Mouse (Mus musculus) monocyte, adult 2 months (primary cell): ENCODE measurements at regions not wholly inside any gene's neighbourhood (a gene's known extent, or its start where the extent isn't known, plus 50 kb on each side); places are given as distances from the start of the nearest gene placed in this dataset.

ENCODE experiments used
- DNase-seq, 2 experiments: peaks; one replicate each; pipeline ENCODE4 v3.0.0; 2022; ENCODE audit warnings: low spot score in 2 of 2, low read depth in 1 of 2

DNA sequence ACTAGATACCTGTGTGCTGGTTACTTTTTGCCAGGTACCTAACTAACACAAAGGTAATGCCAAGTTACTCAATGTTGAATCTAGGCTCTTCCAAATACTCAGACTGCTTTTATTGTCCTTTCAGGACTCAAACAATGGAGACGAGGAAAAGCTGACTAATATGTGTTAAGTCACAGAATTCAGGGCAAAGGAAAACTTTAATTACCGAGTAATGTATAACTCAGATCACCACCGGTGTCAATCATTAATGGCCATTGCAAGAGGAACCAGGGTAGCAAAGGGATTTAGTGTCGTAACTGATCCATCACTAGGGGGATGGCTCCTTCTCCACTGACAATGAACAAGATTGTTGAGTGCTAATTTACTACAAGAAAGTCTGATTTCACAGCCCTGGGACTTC is 105.6 kb upstream of the Atp2b1 start:
- DNase-seq = no peak

DNA sequence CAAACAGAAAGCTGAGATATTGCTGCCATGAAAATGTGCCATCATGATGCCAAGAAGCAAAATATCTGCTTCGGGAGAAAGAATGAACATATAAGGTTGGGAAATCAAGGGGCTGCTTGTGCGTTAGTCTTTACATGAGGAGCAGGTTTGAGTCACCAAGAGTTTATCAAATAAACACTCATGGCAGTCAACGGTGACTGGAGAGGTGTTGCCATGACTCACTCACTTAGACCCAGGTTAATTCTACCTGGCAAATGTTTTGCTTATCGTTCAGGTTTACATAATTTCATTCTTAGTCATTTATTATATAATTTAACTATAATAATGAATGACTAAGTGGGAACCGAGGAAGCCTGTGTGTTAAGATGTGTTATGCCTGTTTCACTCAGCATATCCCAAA is 85.2 kb upstream of the Atp2b1 start:
- no peak for DNase-seq

DNA sequence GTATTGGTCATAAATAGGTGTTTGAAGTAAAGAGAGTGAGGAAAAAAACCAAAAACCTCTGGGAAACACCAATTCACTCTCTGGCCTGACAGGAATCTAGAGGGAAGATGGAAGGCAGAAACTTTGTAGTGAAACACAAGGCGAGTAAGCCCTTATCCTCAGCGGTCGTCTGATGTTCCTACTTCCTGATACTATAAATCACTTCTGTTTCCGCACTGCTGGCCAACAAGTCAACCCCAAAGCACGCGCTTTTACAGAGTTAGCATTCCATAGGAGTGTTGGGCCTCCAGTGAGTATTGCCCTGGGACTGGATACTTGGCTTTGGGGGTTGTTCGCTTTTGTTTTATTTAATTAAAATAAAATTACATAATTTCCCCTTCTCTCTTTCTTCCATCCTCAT is 82.7 kb upstream of the Atp2b1 start:
- no peak for DNase-seq

DNA sequence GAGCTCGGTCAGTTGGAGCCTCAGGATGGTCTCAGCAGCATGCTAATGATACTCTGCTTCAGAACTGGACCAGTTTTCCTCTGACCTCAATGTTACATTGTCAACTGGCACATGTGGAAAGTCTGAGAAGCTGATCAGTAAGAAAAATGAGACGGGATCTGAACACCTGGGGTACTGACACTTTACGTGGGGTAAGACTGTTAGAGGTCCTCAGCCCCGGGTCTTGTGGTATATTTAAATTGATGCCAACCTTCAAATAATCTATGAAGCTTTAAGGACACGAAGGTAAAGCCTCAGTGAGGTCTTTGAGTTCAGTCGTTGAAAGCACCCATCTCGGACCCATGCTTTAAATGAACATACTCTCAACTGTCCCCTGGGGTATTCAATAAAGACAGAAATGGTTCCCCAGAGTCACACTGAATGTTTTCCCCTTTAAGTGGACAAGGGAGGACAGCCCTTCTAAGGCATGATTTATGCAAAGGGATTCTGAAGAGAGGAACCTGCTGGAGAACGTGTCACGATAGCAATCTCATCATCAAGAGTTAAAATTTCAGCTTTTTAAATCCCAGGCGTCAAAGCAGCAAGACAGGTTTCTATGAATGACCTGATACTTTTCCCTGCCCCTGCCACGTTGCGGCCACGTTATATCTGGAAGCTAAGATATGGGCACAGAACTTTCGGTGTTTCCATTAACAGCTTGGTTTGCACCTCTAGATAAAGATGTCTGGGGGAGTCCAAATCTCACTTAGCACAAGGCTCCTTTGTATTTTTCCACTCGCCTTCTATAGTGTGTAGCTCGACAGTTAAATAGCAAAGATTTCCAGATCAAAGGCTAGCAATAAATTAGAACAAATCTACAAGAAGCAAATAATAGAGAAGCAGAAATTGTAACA is 76.7 kb upstream of the Atp2b1 start:
- DNase-seq = no peak

DNA sequence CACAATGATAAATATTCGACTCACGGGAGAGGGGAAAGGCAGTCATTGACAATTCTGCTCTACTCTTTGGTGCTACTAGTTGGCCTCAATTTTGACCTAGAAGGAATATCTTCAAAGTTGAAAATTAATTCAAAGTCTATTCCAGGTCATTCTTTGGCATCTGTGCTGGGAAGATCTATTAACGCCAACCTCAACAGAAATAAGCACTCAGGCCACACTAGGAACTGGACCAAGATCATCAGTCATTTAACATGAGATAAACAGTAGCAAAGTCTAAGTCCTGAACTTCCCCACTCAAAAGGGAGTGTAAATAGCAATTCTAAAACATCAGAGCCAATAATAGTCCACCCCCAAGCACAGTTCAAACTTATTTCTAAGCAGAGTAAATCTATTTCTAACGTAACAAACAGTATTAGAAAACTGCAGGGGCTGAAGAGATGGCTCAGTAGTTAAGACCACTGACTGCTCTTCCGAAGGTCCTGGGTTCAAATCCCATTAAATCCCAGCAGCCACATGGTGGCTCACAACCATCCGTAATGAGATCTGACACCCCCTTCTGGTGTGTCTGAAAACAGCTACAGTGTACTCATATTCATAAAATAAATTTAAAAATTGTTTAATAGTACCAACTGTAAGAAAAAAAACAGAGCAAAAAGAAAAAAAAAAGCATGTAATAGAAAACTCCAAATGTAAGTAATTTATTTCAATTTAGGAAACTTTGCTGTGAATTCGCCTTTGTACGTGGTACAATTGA is 75.1 kb upstream of the Atp2b1 start:
- no peak for DNase-seq

DNA sequence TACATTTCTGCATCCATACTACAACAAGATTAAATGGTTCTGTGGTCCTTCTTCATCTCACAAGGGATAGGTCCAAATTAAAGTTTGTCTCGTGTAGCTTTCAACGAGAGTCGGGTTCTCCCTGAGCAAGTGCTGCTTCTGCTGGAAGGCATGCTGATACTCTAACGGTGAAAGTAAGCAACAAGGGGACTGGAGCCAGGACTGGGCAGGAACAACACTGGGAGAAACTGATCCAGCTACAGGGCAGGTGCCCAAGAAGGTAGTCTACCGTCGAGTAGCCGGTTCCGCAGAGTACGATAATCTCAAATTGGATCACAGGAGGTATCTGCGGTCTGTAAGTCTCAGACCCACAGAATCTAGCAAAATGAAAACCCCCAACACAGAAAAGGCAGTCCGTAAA is 74.2 kb upstream of the Atp2b1 start:
- DNase-seq = no peak

DNA sequence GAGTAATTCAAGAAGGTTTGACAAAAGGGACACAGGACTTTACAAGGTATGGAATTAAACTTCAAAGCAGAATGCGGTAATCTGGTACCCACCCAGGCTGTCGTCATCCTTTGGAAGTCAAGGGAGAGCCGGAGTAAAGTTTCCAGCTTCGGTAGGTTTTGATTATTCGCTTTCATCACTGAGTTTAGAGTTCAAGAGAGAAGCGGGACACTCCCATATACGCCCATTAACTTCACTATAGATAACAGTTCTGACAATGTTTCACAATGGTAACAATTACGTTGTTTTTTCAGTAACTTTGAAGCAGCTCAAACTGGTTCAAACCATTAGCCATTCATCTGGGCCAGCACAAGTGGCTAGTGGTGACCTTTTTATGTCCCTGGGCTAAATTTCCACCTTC is 73.8 kb upstream of the Atp2b1 start:
- DNase-seq = no peak

DNA sequence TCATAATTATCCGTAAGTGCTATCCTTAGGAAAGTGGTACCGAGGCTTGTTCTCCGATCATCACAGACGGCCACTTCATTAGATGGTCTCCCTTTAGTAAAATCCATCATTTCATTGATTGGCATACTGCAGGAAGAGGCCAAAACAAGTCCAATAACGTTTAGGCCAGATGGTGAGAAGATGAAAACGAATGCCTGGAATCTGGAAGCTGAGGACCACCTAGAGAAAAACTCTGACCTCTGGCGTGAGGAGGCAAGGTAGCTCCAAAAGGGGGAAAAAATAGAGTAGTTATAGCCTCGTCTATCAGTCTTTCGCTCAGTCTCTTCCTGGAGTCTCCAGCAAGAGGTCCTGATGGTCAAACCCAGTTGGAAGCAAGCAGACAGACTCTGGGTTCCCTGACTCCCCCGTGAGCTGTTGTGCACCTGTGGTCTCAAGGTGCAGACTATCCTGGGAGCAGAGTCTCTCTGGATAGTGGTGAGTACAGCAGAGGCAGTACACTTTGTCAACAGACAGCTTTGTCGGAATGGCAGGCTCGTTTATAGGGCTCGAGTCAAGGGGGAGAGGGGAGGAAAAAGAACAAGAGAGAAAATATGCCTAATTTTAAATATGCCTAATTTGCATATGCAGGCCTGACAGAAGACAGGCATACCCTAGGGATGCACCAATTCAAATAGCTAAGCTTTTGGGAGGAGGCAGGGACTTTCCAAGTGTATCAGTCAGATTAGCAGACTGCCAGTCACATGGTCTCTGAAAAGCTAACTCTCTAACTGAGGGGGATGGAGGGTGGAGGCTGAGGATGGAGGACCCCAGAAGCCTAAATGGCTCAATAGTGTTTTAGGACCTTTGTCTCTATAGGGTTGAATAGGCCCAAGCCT is 73.0 kb upstream of the Atp2b1 start:
- DNase-seq = no peak

DNA sequence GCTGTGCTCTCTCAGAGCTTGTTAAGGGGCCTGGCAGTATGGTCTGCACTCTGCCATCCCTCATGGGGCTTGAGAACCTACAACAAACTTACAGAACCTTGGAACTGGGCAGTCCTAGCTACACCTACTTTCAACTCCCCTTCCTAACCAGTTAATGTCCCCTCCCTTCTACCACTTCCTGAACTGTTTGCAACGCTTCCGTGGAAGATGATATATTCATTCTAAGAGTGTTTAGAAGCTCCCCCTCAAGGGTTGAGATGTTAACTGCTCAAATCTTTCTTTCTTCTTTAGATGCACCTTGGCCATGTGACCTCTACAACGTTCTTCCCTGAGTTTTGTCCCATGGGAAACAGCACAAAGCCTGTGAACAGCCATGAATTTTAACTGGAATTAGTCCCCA is 72.3 kb upstream of the Atp2b1 start:
- DNase-seq = no peak

DNA sequence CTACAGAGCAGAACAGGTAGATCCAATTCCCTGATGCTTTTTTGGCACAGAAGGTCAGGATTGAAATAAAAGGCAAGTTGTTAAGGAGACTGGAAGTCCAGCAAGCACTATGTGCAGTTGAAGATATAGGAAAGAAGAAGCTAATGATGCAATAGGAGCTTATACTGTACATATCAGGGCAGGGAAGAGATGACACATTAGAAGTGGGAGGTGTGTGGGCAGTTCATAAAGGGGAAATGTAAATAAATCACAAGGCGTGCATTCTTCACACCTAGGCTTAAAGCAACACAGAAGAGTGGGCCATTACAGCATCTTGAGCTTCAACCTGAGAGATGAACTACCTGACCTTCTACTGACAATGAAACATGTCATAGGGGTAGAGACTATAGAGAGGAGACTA is 71.5 kb upstream of the Atp2b1 start:
- peak in 1 of 2 experiments; percentile 5 for DNase-seq

DNA sequence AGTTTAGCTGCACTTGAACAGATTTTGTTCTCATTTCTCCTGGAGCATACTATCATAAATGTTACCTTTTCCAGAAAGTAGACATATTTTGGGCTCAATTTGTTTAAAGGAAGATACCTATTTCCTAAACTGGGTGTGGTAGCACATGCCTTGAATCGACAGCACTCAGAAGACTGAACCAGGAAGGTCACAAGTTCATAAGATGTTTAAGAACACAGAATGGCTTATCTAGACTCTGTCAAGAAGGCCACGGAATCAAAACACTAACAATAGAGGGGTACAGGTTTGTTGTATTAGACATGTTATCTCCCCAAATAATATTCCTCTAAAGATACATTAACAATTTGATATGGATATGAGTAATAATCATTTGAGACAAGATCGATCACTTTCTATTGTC is 64.4 kb upstream of the Atp2b1 start:
- DNase-seq = no peak

DNA sequence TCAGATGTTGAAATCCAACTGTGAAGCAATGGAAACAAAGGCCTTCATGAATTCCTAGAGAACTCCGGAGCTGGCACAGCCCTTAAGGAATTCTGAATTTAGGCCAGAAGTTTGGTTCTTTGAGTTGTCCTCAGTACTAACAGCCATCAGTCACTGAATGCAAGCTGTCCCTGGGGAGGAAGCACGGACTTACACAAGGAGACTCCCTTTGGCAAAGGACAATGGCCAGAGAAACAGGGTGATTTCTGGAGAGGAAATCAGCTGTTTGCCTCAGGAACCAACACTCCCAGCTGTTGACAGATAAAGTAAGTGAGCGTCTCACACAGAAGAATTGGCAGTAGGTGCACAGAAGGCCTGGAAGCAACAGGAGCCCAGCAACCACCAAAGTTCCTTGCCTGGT is 56.8 kb upstream of the Atp2b1 start:
- no peak for DNase-seq

DNA sequence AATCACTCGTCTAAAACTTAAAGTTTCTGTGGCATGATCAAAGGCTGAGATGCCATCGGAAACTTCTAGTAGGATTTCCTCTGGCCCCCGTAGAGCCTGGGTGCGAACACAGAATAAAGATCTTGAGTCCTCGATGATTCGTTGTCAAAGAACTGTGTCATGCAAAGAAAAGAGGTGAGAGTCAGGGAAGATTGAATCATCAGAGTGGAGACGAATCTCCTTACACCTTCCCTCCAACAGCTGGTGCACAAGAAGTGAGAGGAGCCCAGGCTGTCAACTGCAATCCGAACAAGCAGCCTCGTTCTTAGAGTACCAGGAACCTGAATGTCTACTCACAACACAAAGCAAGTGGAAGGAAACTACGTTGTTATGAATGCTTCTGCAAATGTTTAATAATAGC is 52.7 kb upstream of the Atp2b1 start:
- no peak for DNase-seq

DNA sequence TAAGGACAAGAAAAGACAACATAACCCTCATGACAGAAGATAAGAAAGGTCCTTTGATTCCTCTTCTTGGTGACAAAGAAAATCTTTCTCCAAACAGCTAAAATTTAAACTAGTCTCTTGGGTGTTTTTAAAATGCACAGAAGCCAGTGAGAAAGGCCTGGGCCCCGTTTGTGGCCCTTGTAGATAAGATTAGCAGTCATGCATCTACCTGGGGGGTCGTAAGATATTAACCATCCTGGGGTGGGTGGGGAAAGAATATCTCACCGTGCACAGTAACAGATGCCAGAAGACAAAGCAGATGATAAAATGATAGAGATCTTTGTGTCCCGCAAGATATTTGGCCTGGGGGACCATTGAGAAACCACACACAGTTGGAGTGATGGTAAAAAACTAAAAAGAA is 51.5 kb upstream of the Atp2b1 start:
- no peak for DNase-seq

DNA sequence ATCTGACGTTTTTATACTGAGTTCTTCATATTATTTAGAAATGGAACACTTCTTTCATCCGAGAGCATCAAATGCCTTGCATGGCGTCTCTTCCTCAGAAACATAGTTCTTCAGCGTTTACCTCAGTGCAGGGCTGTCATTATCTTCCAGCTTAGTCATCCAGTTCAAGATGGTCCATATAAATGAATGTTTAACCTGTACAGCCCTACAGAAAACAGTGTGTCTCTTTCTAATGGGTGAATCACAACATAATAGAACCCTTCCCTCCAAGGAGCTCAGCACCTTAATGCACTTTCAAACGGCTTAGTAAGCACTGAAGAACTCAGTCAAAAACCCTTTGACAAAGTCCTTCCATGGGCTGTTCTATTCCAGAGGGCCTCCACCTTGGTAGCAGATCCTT is 49.8 kb upstream of the Atp2b1 start:
- no peak for DNase-seq
